Mouse (Mus musculus) kidney, postnatal 10 days (tissue): ENCODE measurements around the gene Mtmr3.

ENCODE experiments used
- DNase-seq: peaks from one replicate; pipeline ENCODE4 v3.0.0; 2021; ENCODE audit warnings: mixed read lengths

Mtmr3 gene

DNA sequence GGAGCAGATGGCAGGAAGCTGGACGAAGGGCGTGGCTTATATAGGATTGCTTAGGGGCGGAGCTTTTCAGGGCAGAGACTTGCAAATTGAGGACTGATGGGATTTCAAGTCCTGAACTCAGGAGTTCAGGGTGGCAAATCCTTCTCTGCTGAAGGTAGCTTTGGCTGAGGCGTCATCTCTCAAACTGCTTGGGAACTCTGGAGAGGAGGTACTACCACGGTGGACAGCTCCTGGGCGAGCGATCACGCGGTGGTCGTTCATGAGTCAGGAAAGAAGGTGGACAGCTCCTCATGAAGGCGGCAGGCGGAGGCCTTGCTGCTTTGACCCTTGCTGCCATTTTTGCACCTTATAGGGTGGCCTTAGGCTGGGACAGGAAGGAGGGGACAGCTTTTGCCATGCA lies 133.5 kb downstream of the Mtmr3 start:
- peak; percentile 49 for DNase-seq

DNA sequence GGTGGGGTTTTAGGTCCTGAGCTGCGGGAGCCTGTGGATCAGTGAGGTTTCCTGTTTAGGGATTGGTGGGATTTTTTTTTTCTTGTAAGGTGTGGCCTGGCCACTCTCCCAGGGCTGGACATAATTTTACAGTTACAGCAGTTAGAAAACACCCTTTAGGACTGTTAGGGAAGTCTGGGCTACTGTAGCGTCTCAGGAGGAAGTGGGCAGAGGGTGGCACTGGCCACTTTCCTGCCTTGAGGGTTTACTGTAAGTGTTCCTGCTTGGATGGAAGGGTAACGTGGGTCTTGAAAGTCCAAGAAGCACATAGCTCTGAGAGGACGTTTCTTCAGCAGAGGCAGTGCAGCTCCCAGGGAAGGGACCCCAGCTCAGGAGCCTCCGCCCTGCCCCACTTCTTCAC lies 134.0 kb downstream of the Mtmr3 start:
- no peak for DNase-seq

DNA sequence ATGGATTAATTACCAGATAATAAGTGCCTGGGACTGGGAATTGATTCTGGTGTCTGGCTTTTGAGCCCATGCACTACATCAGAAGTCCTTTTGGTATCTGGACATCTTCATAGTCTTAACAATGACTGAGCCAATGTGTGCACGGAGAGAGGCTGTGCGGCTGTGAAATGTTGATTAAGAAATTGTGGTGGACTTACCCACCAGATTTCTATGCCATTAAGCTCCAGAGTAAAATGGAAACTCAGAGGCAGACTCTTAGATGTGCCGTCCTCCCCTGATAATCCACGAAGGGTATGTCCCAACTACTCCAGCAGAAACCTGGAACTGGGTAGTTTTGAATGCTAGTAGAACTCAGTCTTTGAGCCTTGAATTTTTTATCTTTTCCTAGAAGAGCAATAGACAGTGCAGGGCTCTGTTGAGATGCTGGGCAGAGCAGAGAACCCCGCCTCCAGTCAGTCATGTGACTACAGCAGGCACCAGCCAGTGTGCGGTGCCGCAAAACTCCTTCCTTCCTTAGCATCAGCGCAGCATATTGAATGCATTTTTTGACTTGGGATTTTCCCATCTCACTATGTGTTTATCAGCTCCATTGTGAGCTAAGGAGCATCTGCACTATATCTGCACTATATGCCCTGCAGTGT lies 139.6 kb downstream of the Mtmr3 start:
- no peak for DNase-seq

GRCm38 (mm10) chr11:4452467-4453184 lies 142.0 kb downstream of the Mtmr3 start:
- DNase-seq, result no peak

- DNase-seq, result peak; percentile 79
Observed at GRCm38 (mm10) chr11:4451116-4451515, 143.5 kb downstream of the Mtmr3 start.

- DNase-seq, result no peak
Observed at GRCm38 (mm10) chr11:4446195-4446868, 148.3 kb downstream of the Mtmr3 start.

DNA sequence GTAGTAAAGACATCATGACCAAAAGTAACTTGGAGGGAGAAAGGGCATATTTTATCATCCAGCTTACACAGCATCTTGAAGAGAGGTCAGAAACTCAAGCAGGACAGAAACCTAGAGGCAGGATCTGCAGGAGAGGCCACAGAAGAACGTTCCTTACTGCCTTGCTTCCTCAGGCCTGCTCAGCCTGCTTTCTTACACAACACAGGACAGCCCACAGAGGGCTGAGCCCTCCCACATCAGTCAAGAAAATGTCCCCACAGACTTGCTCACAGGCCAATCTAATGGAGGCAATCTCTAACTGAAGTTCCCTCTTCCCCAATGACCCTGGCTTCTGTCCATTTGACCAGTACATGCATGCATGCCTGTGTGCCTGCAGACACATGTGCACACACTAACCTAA lies 152.4 kb downstream of the Mtmr3 start:
- no peak for DNase-seq

DNA sequence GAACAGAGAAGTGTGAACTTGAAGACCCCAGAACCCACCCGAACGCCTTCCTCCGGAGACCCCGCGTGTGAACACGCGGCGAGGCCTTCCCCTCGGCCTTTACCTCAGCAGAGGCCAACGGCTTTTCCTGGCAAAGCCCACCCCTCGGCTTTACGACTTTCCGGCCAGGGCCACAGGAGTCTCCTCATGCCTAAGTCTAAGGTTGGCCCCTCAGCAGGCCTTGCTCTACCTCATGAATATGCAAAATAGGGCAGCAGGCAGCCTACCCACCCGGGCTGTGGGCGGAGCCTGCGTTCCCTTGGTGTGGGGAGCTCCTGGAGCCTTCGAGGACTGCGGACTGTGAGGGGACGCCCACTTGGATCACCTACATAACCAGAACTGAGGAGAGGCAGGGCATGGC lies 153.7 kb downstream of the Mtmr3 start, which contains the start of gene Hormad2:
Gene Hormad2 (minus strand): TSS at position 128 of the 400 bp plus-strand sequence.
- DNase-seq, result peak; percentile 27

- no peak for DNase-seq
Observed at GRCm38 (mm10) chr11:4438211-4438610, 156.5 kb downstream of the Mtmr3 start.

DNA sequence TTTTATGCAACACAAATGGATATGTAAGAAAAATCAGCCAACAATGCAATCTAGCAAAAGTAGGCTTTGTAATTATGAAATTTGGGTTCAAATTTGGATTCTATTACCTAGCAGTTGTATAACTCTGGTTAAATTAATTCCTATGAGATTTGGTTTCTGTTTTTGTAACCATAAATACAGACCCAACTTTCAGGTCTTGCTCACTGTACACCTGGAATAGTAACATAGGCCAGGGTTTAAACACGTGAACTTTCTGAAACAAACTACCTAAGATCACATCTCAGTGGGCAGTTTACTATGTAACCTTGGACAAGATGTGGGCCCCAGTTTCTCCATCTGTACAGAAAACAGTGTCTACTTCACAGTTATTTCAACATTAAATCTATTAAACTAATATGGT lies 157.3 kb downstream of the Mtmr3 start:
- DNase-seq, result no peak

DNA sequence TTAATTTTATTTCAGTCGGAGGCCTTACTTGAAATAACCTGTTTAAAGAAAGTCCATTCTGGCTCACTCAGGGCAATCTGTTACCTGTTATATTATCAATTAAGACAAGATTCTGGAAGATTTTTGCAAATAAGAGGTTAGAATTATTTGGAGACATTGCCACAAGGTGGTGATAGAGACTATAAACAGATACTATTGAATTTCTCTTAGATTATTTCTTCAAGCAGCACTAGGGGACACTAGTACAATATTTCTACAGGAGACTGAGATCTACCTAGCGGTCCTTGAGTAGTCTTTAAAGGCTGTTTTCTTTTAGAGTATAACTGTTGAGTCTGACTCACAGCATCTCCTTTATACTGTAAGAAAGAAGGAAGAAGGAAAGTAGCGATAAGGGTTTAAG lies 158.0 kb downstream of the Mtmr3 start:
- no peak for DNase-seq

- DNase-seq, result no peak
Observed at GRCm38 (mm10) chr11:4434461-4434860, 160.2 kb downstream of the Mtmr3 start.
